Mouse (Mus musculus) spleen, adult 2 months (tissue): Measurements from ENCODE around the gene Gm21969.

Experiments
- CTCF ChIP-seq: fragments of 200-500 bp; IDR thresholded peaks from 2 replicates; pipeline ENCODE4 v1.5.1; 2011; ENCODE audit warnings: mild to moderate bottlenecking, inconsistent platforms; ENCODE audit not compliant: insufficient read depth, insufficient read length, insufficient replicate concordance; ENCODE audit errors: extremely low read depth
- POLR2A ChIP-seq: fragments of 200-500 bp; IDR thresholded peaks from 2 replicates; pipeline ENCODE4 v1.6.1; 2011; ENCODE audit warnings: low read depth, low read length, inconsistent platforms

DNA sequence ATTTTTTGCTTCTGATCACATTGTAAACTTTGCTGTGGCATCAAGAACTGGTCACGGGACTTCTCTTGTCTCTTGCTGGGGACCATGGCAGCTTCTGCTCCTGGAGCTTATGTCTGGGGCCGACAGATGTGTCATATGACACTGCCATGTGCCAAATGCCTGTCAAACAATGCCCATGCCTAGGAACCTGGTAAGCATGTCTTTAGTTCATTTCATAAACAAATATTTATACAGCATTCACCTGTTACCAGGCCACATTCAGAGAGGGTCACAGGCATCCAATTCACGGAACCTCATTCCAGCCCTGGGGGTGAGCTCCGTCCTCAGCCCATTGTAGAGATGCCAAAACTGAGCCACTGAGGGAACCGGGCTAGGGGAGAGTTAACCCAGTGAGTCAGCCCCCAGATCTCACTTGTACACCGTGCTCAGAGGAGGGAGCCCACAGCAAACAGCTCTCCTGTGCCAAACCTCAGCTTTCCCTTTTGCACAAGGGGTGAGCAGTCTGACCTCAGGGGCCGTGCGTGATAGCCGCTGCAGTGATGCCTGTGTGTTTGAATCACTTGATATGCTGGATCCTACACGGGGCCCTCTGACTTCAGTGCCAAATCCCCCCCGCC lies 19.2 kb upstream of the Gm21969 start:
- TF ChIP-seq POLR2A (no peak), CTCF (no peak)
